ENCODE assay signal across 8 mouse cellular contexts in the genomic region with DNA sequence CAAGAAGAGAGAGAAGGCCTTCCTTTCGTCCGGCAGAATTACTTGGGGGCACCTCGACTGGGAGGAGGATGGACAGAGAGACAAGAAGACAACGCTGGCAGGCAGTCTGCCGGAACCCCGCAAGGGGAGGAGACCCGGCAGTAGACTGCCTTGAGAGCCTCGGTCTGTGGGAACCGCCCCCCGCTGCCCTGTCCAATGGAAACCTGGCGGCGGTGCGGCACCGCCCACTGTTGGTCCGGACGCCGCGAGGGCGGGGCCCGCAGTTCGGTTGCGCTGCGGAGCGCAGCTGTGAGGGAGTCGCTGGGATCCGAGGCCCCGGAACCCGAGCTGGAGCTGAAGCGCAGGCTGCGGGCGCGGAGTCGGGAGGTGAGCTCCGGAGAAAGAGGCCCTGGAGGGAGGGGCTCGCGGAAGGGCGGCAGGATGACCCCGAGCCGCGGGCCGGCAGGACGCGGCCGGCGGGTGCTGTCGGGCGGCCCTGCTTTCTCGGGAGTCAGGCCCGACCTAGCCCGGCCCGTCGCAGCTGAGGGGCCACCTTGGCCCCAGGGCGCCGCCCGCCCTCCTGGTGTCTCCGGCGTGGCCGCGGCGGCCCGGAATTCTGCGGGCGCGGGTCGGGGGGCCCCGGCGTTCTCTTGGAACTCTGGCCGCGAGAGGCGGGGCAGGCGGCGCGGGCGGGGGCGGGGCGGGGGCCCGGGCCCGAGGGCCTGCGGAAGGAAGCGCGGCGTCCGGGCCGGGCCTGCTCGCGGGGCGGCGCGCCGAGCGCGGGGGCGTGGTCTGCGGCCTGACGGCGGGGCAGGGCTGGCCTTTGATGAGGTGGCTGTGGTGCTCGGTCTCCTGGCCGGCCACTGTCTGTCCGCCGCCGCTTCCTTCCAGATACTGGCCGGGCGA. TPM values are rescaled to one million over a fixed set of nuclear protein-coding genes. Genes with fewer than 3 reads are reported as not detected.
DNase-seq lines count a peak whose midpoint lies in the region; ATAC-seq and TF ChIP-seq lines count a peak whose summit lies in the region.

A gene (plus strand): TSS at position 228 of the 885 bp plus-strand sequence.
A gene (minus strand): TSS at position 596 of the 885 bp plus-strand sequence.

- TF ChIP-seq CTCF in heart, adult 2 months (IDR thresholded peaks at IDR 0.05) = peak; percentile 12

- intact Hi-C loops in heart, adult 2 months (cut with DNase I) = loop anchor here (1.0 to 5.0 kb wide), 4 partner anchors 21 to 1611 kb away; a partner anchor contains a TSS

- under 1% methylated on average over 103 of the region's 103 CpGs for WGBS in embryonic facial prominence, embryonic 13.5 days
- WGBS in heart, adult 2 months = under 1% methylated on average over 77 of the region's 103 CpGs
- WGBS in limb, embryonic 13.5 days = under 1% methylated on average over 45 of the region's 103 CpGs
- under 1% methylated on average over 83 of the region's 103 CpGs for WGBS in midbrain, embryonic 15.5 days

- H3K9me3 ChIP-seq in embryonic facial prominence, embryonic 13.5 days = no peaks in the 10 kb centered on the region; the same call in 1 of the 2 replicates
- no peaks in the 10 kb centered on the region for H3K9me3 ChIP-seq in limb, embryonic 13.5 days
- H3K9me3 ChIP-seq in midbrain, embryonic 15.5 days = no peaks in the 10 kb centered on the region

- H3K4me3 ChIP-seq in embryonic facial prominence, embryonic 13.5 days = peak within 1 kb of the TSS; percentile 93
- H3K4me3 ChIP-seq in heart, adult 2 months = peak within 1 kb of the TSS; percentile 92
- H3K4me3 ChIP-seq in limb, embryonic 13.5 days = peak within 1 kb of the TSS; percentile 91
- H3K4me3 ChIP-seq in midbrain, embryonic 15.5 days = peak within 1 kb of the TSS; percentile 91

- ATAC-seq in embryonic facial prominence, embryonic 13.5 days (ENCODE audit: insufficient number of reproducible peaks, insufficient read depth, low FRiP score, low TSS enrichment, low read depth) = peak; percentile 99
- ATAC-seq in limb, embryonic 13.5 days (ENCODE audit: low FRiP score, low read depth) = peak; percentile 99
- peak; percentile 99 for ATAC-seq in midbrain, embryonic 15.5 days (replicated peaks)

- peak within 1 kb of the TSS; percentile 99 for H3K27ac ChIP-seq in embryonic facial prominence, embryonic 13.5 days
- peak within 1 kb of the TSS; percentile 98 for H3K27ac ChIP-seq in heart, adult 2 months
- H3K27ac ChIP-seq in limb, embryonic 13.5 days = peak within 1 kb of the TSS; percentile 98
- H3K27ac ChIP-seq in midbrain, embryonic 15.5 days = peak within 1 kb of the TSS; percentile 97

- TF ChIP-seq EP300 in heart, adult 2 months (IDR thresholded peaks at IDR 0.05; ENCODE audit: insufficient read depth, low read depth, low read length) = no peak

- H3K9ac ChIP-seq in embryonic facial prominence, embryonic 13.5 days = peak within 1 kb of the TSS; percentile 96
- peak within 1 kb of the TSS; percentile 93 for H3K9ac ChIP-seq in heart, adult 2 months (ENCODE audit: low read depth, low read length)
- peak within 1 kb of the TSS; percentile 98 for H3K9ac ChIP-seq in limb, embryonic 13.5 days
- peak within 1 kb of the TSS; percentile 89 for H3K9ac ChIP-seq in midbrain, embryonic 15.5 days

- DNase-seq in 416B (ENCODE audit: low read depth) = peak; percentile 96
- DNase-seq in adrenal gland, postnatal 4 days (ENCODE audit: low spot score in 2 of 2) = peak; percentile 91 to 92
- peak; percentile 97 to 98 for DNase-seq in heart, adult 2 months
- peak; percentile 96 to 97 for DNase-seq in kidney, adult 8-10 months
- peak; percentile 93 to 94 for DNase-seq in spleen, adult 18-20 months

- peaks cover 23% of the 10 kb centered on the region for H3K36me3 ChIP-seq in embryonic facial prominence, embryonic 13.5 days
- H3K36me3 ChIP-seq in heart, adult 2 months (ENCODE audit: control insufficient read depth, insufficient read depth, low read length) = peaks cover 10% of the 10 kb centered on the region
- H3K36me3 ChIP-seq in limb, embryonic 13.5 days = peaks cover 23% of the 10 kb centered on the region
- peaks cover 17% of the 10 kb centered on the region for H3K36me3 ChIP-seq in midbrain, embryonic 15.5 days (replicated peaks)

- TF ChIP-seq POLR2A in heart, adult 2 months (IDR thresholded peaks at IDR 0.05; ENCODE audit: insufficient read depth, low read depth, low read length) = peak; percentile 94

- H3K4me1 ChIP-seq in embryonic facial prominence, embryonic 13.5 days = peaks cover 8% of the 10 kb centered on the region
- peaks cover 6% of the 10 kb centered on the region for H3K4me1 ChIP-seq in heart, adult 2 months (ENCODE audit: control insufficient read depth, insufficient read depth, low read length)
- peaks cover 9% of the 10 kb centered on the region for H3K4me1 ChIP-seq in limb, embryonic 13.5 days
- H3K4me1 ChIP-seq in midbrain, embryonic 15.5 days = peaks cover 8% of the 10 kb centered on the region

- H3K4me2 ChIP-seq in embryonic facial prominence, embryonic 13.5 days = peak within 1 kb of the TSS; percentile 92
- H3K4me2 ChIP-seq in limb, embryonic 13.5 days (replicated peaks) = peak within 1 kb of the TSS; percentile 93
- H3K4me2 ChIP-seq in midbrain, embryonic 15.5 days = peak within 1 kb of the TSS; percentile 74

- H3K27me3 ChIP-seq in embryonic facial prominence, embryonic 13.5 days = no peaks in the 10 kb centered on the region
- H3K27me3 ChIP-seq in heart, adult 2 months (ENCODE audit: control insufficient read depth, insufficient read depth, low read length) = no peaks in the 10 kb centered on the region
- no peaks in the 10 kb centered on the region for H3K27me3 ChIP-seq in limb, embryonic 13.5 days
- H3K27me3 ChIP-seq in midbrain, embryonic 15.5 days (replicated peaks) = no peaks in the 10 kb centered on the region

- H3K79me2 ChIP-seq in heart, adult 2 months (replicated peaks; ENCODE audit: control insufficient read depth, insufficient read depth, low read length) = peaks cover 1% of the 10 kb centered on the region; the same call in 1 of the 2 replicates

RNA-seq across cellular contexts. Expression of the first gene that starts in this region (rescaled TPM):
- 100 to 1,000 TPM; 113 TPM for total RNA-seq in adrenal gland, postnatal 4 days (2021)
- 159 and 161 TPM in 2 replicates for polyA plus RNA-seq in embryonic facial prominence, embryonic 13.5 days (2015; fragmentation: Nextera tagmentation; extraction: Ambion mirVana)
- 10 to 100 TPM; 75.9 to 80.3 TPM for total RNA-seq in heart, adult 2 months (2021)
- polyA plus RNA-seq in heart, adult 2 months (2012; rRNA removed) = 151 and 165 TPM in 2 replicates
- polyA plus RNA-seq in limb, embryonic 13.5 days (2015; fragmentation: Nextera tagmentation; extraction: Ambion mirVana) = 165 and 166 TPM in 2 replicates
- 169 and 177 TPM in 2 replicates for polyA plus RNA-seq in midbrain, embryonic 15.5 days (2015; fragmentation: Nextera tagmentation; extraction: Ambion mirVana)

RNA-seq across cellular contexts. Expression of the second gene that starts in this region (rescaled TPM):
- 1 to 10 TPM in 1 of 2 experiments, under 1 TPM in 1; 0.98 to 1.0 TPM for total RNA-seq in adrenal gland, postnatal 4 days (2021)
- polyA plus RNA-seq in embryonic facial prominence, embryonic 13.5 days (2015; fragmentation: Nextera tagmentation; extraction: Ambion mirVana) = 0.54 TPM in 1 of 2 replicates, not detected in the other
- not detected for total RNA-seq in heart, adult 2 months (2021)
- polyA plus RNA-seq in heart, adult 2 months (2012; rRNA removed) = 0.31 TPM in 1 of 2 replicates, not detected in the other
- polyA plus RNA-seq in limb, embryonic 13.5 days (2015; fragmentation: Nextera tagmentation; extraction: Ambion mirVana) = 0.38 and 0.48 TPM in 2 replicates
- polyA plus RNA-seq in midbrain, embryonic 15.5 days (2015; fragmentation: Nextera tagmentation; extraction: Ambion mirVana) = 0.45 and 0.69 TPM in 2 replicates

Comparison
In these comparisons a context has a peak if more than half of its experiments do, and no peak if none do; other contexts are left out.
1. Peak in every context shown above with its lines: DNase-seq, ATAC-seq, H3K4me3 ChIP-seq and H3K27ac ChIP-seq.